29 mouse cellular contexts compared by ENCODE assay signal in the genomic region with DNA sequence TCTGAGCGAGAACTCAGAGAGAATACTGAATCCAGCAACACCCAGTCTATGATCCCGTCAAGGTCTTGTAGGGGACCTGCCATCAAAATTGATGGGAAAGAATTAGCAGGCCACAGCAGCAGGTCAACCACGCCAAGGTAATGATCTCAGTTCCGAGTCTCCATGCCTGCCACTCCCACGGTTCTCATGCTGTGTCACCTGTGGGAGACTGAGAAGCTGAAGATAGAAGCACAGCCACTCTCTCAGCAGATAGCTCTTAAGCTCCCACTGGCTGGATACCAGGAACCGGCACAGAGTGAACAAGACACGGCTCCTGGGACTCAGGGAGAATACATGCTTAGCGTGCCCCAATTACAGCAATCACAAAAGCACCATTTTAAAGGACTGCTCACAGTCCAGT. TPM values are rescaled to one million over a fixed set of nuclear protein-coding genes. Genes with fewer than 3 reads are reported as not detected.
DNase-seq lines count a peak whose midpoint lies in the region; ATAC-seq lines count a peak whose summit lies in the region.
"Had no signal": no experiment of that assay in that cellular context is flagged by ENCODE, and none has a peak within 500 bp of the region (broad histone marks: within the 10 kb centered on the region; RNA-seq: fewer than 3 reads in every experiment).

No protein-coding gene starts in this region.

- H3K4me3 ChIP-seq in midbrain, embryonic 11.5 days (ENCODE audit: low read depth, low read length): no peak overlapping the region
- H3K4me3 ChIP-seq in midbrain, embryonic 10.5 days: no peak overlapping the region
- H3K4me3 ChIP-seq: embryonic facial prominence, embryonic 10.5 days; embryonic facial prominence, embryonic 13.5 days; erythroblast, embryonic 14.5 days; forebrain, embryonic 12.5 days; forebrain, embryonic 15.5 days; heart, adult 2 months; heart, embryonic 10.5 days; heart, embryonic 13.5 days had no signal

- no peak overlapping the region for H3K4me2 ChIP-seq in midbrain, embryonic 11.5 days
- H3K4me2 ChIP-seq: embryonic facial prominence, embryonic 13.5 days; forebrain, embryonic 12.5 days; forebrain, embryonic 15.5 days; heart, embryonic 13.5 days; hindbrain, embryonic 14.5 days had no signal

- peak; percentile 38 to 39 for DNase-seq in left cerebral cortex, adult 18-20 months (ENCODE audit: low spot score in 2 of 2)
- no peak for DNase-seq in left cerebral cortex, postnatal 4 days
- DNase-seq in midbrain, embryonic 11.5 days (ENCODE audit: low spot score, missing footprints): peak; percentile 81
- no peak for DNase-seq in midbrain, embryonic 10.5 days (ENCODE audit: low spot score)
- peak; percentile 75 for DNase-seq in brain, adult 2 months (ENCODE audit: low read depth, low spot score)
- peak; percentile 16 for DNase-seq in right cerebral cortex, postnatal 25 days
- no peak for DNase-seq in spleen, postnatal 14 days (ENCODE audit: low spot score in 2 of 2)
- no peak for DNase-seq in lung, adult 18-20 months
- DNase-seq: adrenal gland, adult 2 months; adrenal gland, postnatal 14 days; cerebellum, adult 11-12 months; cerebellum, adult 8-10 months; cerebellum, postnatal 10 days; cerebellum, postnatal 36 days; embryo, embryonic 11 days; gastrocnemius, postnatal 10 days; gastrocnemius, postnatal 36 days; heart, adult 2 months; heart, postnatal 14 days; heart, postnatal 4 days had no signal

- no peaks in the 10 kb centered on the region for H3K27me3 ChIP-seq in midbrain, embryonic 11.5 days (ENCODE audit: control insufficient read depth, insufficient read depth, low read length)
- H3K27me3 ChIP-seq in midbrain, embryonic 10.5 days (ENCODE audit: low read depth, poor library complexity, severe bottlenecking): no peaks in the 10 kb centered on the region
- H3K27me3 ChIP-seq: embryonic facial prominence, embryonic 13.5 days; forebrain, embryonic 12.5 days; forebrain, embryonic 15.5 days; heart, embryonic 13.5 days had no signal

- H3K9ac ChIP-seq in midbrain, embryonic 11.5 days (ENCODE audit: low read length): no peak overlapping the region
- H3K9ac ChIP-seq: embryonic facial prominence, embryonic 13.5 days; forebrain, embryonic 12.5 days; forebrain, embryonic 15.5 days; heart, embryonic 13.5 days; hindbrain, embryonic 14.5 days had no signal

- H3K27ac ChIP-seq in midbrain, embryonic 11.5 days (ENCODE audit: low read depth, low read length): no peak overlapping the region
- H3K27ac ChIP-seq in midbrain, embryonic 10.5 days (replicated peaks): no peak overlapping the region
- H3K27ac ChIP-seq: embryonic facial prominence, embryonic 10.5 days; embryonic facial prominence, embryonic 13.5 days; forebrain, embryonic 12.5 days; forebrain, embryonic 15.5 days; heart, adult 2 months; heart, embryonic 10.5 days; heart, embryonic 13.5 days; hindbrain, embryonic 14.5 days had no signal

- no peaks in the 10 kb centered on the region for H3K9me3 ChIP-seq in midbrain, embryonic 11.5 days (ENCODE audit: control insufficient read depth, low read length)
- no peaks in the 10 kb centered on the region for H3K9me3 ChIP-seq in midbrain, embryonic 10.5 days (replicated peaks)
- H3K9me3 ChIP-seq: embryonic facial prominence, embryonic 10.5 days; embryonic facial prominence, embryonic 13.5 days; forebrain, embryonic 12.5 days; forebrain, embryonic 15.5 days; heart, embryonic 10.5 days; heart, embryonic 13.5 days had no signal

- 91% methylated on average over 8 of the region's 8 CpGs for WGBS in midbrain, embryonic 11.5 days
- 90% methylated on average over 8 of the region's 8 CpGs for WGBS in midbrain, embryonic 10.5 days

- peaks cover 4% of the 10 kb centered on the region for H3K36me3 ChIP-seq in midbrain, embryonic 11.5 days (ENCODE audit: control insufficient read depth, insufficient read depth, low read length)
- peaks cover 89% of the 10 kb centered on the region for H3K36me3 ChIP-seq in midbrain, embryonic 10.5 days

- no peaks in the 10 kb centered on the region for H3K4me1 ChIP-seq in midbrain, embryonic 11.5 days (ENCODE audit: control insufficient read depth, insufficient read depth, low read length)
- no peaks in the 10 kb centered on the region for H3K4me1 ChIP-seq in midbrain, embryonic 10.5 days
- H3K4me1 ChIP-seq: embryonic facial prominence, embryonic 10.5 days; embryonic facial prominence, embryonic 13.5 days; forebrain, embryonic 12.5 days; forebrain, embryonic 15.5 days; heart, embryonic 10.5 days; heart, embryonic 13.5 days had no signal

- no peak for ATAC-seq in midbrain, embryonic 11.5 days (ENCODE audit: low FRiP score)
- ATAC-seq: CD4-positive, CD25-positive, alpha-beta regulatory T cell, adult 4 months; forebrain, embryonic 15.5 days had no signal

- intact Hi-C loops in left cerebral cortex, postnatal 4 days (cut with DNase I): no loop called here

RNA-seq across cellular contexts. Expression of a gene that starts 18.1 kb away (rescaled TPM):
- 100 to 1,000 TPM; 208 to 219 TPM for total RNA-seq in left cerebral cortex, adult 18-20 months (2021)
- 100 to 1,000 TPM; 103 to 108 TPM for total RNA-seq in left cerebral cortex, postnatal 4 days (2021)
- polyA plus RNA-seq in midbrain, embryonic 11.5 days (2014; fragmentation: Nextera tagmentation; extraction: Ambion mirVana): 95.4 and 102 TPM in 2 replicates
- polyA plus RNA-seq in midbrain, embryonic 10.5 days (2016; fragmentation: Nextera tagmentation; extraction: Ambion mirVana): 96.9 and 111 TPM in 2 replicates

RNA-seq across cellular contexts. Expression of a gene that starts 18.1 kb away (rescaled TPM):
- 10 to 100 TPM; 23.6 to 25.8 TPM for total RNA-seq in left cerebral cortex, adult 18-20 months (2021)
- total RNA-seq in left cerebral cortex, postnatal 4 days (2021): 10 to 100 TPM; 19.2 to 22.8 TPM
- polyA plus RNA-seq in midbrain, embryonic 11.5 days (2014; fragmentation: Nextera tagmentation; extraction: Ambion mirVana): 36.0 and 38.3 TPM in 2 replicates
- 30.7 and 32.8 TPM in 2 replicates for polyA plus RNA-seq in midbrain, embryonic 10.5 days (2016; fragmentation: Nextera tagmentation; extraction: Ambion mirVana)

Comparison
In these comparisons a context has a peak if more than half of its experiments do, and no peak if none do; other contexts are left out.
1. DNase-seq: peak in left cerebral cortex, adult 18-20 months (2 of 2), midbrain, embryonic 11.5 days (single experiment), brain, adult 2 months (single experiment) and right cerebral cortex, postnatal 25 days (single experiment); none in left cerebral cortex, postnatal 4 days (single experiment), midbrain, embryonic 10.5 days (single experiment), spleen, postnatal 14 days (0 of 2) and lung, adult 18-20 months (0 of 2).